Mouse (Mus musculus): Measurements from ENCODE around the gene Pcyt2. TPM values are rescaled to one million over a fixed set of nuclear protein-coding genes. Genes with fewer than 3 reads are reported as not detected.

The Pcyt2 gene
- polyA plus RNA-seq, 1 experiment from 2014 or later, result 167 TPM

DNA sequence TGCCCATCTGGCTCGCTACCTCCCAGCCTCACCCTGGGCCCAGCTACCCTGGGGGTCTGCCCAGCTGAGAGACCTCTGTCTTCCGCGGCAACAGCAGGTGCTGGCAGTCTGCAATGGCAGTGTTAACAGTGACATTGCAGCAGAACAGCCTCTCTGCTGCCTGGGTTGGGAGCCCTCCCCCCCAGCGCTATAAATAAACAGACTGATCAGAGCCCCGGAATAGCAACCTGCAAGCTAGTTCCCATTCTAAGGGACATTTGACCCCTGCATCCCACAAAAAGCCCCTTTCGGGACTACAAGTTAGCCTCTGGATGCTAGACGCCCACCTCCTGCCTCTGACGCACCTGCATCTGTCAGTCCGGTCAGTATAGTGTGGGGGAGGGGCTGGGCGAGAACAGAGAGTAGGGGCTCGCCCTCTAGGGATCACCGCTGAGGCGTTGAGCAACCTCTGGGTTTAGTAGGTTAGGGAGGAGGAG, 30.3 kb upstream of the Pcyt2 start, which contains the start of gene Myadml2:
Myadml2 (minus strand) TSS at position 158 of the 476 bp plus-strand sequence.
- H3K36me3 ChIP-seq, result no peaks in the 10 kb centered on the region
- no peak within 1 kb of the TSS for H3K9ac ChIP-seq (replicated peaks)
- H3K27me3 ChIP-seq, result 0 out of 2 replicates have a peak, but pooled peaks cover 8% of the 10 kb centered on the region
- H3K27ac ChIP-seq (replicated peaks), result no peak within 1 kb of the TSS
- no peaks in the 10 kb centered on the region for H3K9me3 ChIP-seq
- 7% methylated on average over 13 of the region's 13 CpGs for WGBS
- peaks cover 13% of the 10 kb centered on the region for H3K4me1 ChIP-seq
- peak within 1 kb of the TSS; percentile 27 for H3K4me2 ChIP-seq (replicated peaks)
- H3K4me3 ChIP-seq, result peak within 1 kb of the TSS; percentile 18
- no peak for ATAC-seq (replicated peaks)

DNA sequence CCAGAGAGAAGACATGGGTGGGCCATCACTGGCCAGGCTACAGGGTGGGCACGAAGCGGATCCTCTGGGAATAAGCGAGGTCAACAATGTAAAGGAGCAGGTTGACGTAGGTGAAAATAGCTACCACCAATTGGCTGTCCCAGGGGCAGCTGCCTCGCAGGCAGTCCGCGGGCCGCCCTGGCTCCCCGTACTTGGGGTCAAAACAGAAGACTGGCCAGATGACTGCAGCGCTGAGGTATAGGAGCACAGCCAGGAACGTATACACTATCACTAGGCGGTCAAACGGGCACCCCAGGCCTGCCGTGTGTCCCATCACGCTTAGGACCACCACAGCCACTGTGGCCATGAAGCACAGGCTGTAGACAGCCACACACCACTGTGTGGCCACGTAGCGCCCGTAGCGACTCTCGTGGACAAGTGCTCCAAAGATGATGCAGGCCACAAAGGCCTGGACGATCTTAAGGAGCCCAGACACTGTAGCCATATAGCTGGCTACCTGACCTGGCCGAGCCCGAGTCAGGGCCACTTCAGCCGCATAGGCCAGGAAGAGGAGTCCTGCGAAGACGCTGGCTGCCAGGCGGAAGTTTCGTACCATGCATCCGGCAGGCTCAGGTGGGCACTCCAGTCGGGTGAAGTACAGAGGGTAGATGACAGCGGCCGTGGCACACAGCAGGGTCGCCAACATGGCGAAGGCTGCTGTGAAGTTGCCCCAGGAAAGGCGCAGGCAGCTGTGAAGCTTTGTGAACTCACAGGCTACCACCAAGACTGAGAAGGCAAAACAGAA, 29.5 kb upstream of the Pcyt2 start:
- H3K9me3 ChIP-seq, result no peaks in the 10 kb centered on the region
- no peak for ATAC-seq (replicated peaks)
- H3K4me3 ChIP-seq, result no peak overlapping the region
- H3K4me2 ChIP-seq (replicated peaks), result no peak overlapping the region
- H3K27me3 ChIP-seq, result 0 out of 2 replicates have a peak, but pooled peaks cover 12% of the 10 kb centered on the region
- H3K27ac ChIP-seq (replicated peaks), result no peak overlapping the region
- H3K9ac ChIP-seq (replicated peaks), result no peak overlapping the region
- 82% methylated on average over 35 of the region's 35 CpGs for WGBS
- no peaks in the 10 kb centered on the region for H3K36me3 ChIP-seq
- H3K4me1 ChIP-seq, result peaks cover 20% of the 10 kb centered on the region

DNA sequence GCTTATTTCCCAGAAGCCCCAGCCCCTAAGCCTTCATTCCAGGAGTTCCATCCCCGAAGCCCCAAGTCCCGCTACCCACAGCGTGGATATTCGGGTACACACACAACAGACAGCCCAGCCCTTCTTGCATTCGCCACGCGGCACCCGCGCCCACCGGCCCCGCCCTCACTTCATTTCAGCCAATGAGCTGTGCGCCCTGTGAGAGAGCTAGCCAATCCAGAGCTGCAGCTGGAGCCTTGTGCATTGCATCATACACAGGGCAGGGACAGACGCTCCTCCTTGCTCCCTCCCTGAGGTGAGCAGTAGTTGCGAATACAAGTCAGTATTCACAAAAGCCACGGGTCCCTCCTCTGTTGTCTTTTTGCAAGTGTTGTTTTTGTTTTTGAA, 25.9 kb upstream of the Pcyt2 start, which contains the start of gene Pycr1:
Pycr1 (minus strand) TSS at position 169 of the 387 bp plus-strand sequence.
- Histone ChIP-seq H3K9me3 (no peaks in the 10 kb centered on the region), H3K27me3 (0 out of 2 replicates have a peak, but pooled peaks cover 5% of the 10 kb centered on the region), H3K4me3 (peak within 1 kb of the TSS; percentile 51), H3K27ac (replicated peaks) (peak within 1 kb of the TSS; percentile 47; the same call in 1 of the 2 replicates), H3K4me1 (peaks cover 20% of the 10 kb centered on the region), H3K4me2 (replicated peaks) (peak within 1 kb of the TSS; percentile 89), H3K36me3 (no peaks in the 10 kb centered on the region), H3K9ac (replicated peaks) (peak within 1 kb of the TSS; percentile 65)
- peak; percentile 100 for ATAC-seq (replicated peaks)
- under 1% methylated on average over 15 of the region's 15 CpGs for WGBS

DNA sequence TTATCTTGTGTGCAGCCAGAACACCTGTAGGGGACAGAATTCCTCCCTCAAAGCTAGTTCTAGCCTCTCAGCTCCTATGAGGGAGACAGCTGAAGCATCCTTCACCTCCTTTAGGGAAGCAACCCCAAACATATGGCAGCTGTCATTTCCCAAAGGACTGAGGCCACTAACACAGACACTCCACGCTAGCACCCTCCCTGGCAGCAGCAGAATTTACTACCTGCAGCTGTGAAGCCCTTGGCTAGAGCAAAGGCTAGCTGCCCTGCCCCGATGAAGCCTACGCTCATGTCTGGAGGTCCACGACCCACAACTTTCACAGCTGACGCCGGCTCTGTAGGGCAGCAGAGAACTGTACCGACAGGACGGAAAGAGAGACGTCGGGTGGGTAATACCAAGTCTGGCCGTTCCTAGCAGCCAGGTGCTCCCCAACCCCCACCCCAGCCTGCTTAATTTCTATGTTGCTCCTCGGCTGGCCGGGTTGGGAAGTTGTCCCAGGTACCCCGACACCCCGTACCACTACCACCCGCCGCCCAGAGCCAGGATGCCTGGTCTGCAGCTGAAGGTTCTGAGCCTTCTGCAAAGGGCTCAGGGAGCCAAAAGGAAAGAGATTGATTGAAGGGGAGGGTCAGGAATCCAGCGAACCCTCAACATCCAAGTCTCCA, 25.3 kb upstream of the Pcyt2 start:
- 0 out of 2 replicates have a peak, but pooled peaks cover 5% of the 10 kb centered on the region for H3K27me3 ChIP-seq
- peak overlapping the region; percentile 47; the same call in 1 of the 2 replicates for H3K27ac ChIP-seq (replicated peaks)
- no peaks in the 10 kb centered on the region for H3K9me3 ChIP-seq
- no peaks in the 10 kb centered on the region for H3K36me3 ChIP-seq
- peak; percentile 69 for ATAC-seq (replicated peaks)
- H3K4me3 ChIP-seq, result peak overlapping the region; percentile 51
- peak overlapping the region; percentile 89 for H3K4me2 ChIP-seq (replicated peaks)
- peak overlapping the region; percentile 65 for H3K9ac ChIP-seq (replicated peaks)
- 2% methylated on average over 18 of the region's 18 CpGs for WGBS
- H3K4me1 ChIP-seq, result peaks cover 17% of the 10 kb centered on the region

DNA sequence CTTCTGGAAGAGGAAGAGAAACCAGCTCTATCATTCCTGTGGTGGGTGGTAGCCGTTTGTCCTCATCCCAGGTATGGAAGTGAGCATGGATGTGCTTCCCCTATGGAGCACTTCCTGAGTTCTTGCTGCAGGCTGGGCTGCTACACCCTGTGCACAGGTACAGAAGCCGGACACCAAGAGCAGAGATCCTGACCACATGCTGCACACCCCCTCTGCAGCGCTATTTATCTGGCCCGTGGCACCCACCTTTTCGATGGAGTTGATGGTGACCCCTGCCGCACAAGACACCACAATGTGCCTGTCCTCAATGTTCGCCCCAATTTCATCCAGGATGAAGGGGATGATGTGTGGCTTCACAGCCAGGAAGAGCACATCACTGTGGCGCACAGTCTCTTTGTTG, 24.1 kb upstream of the Pcyt2 start:
- no peaks in the 10 kb centered on the region for H3K9me3 ChIP-seq
- 0 out of 2 replicates have a peak, but pooled peaks cover 5% of the 10 kb centered on the region for H3K27me3 ChIP-seq
- H3K4me3 ChIP-seq, result no peak overlapping the region
- ATAC-seq (replicated peaks), result no peak
- WGBS, result 94% methylated on average over 8 of the region's 8 CpGs
- no peak overlapping the region for H3K9ac ChIP-seq (replicated peaks)
- H3K36me3 ChIP-seq, result no peaks in the 10 kb centered on the region
- no peak overlapping the region for H3K27ac ChIP-seq (replicated peaks)
- peaks cover 14% of the 10 kb centered on the region for H3K4me1 ChIP-seq
- no peak overlapping the region for H3K4me2 ChIP-seq (replicated peaks)

DNA sequence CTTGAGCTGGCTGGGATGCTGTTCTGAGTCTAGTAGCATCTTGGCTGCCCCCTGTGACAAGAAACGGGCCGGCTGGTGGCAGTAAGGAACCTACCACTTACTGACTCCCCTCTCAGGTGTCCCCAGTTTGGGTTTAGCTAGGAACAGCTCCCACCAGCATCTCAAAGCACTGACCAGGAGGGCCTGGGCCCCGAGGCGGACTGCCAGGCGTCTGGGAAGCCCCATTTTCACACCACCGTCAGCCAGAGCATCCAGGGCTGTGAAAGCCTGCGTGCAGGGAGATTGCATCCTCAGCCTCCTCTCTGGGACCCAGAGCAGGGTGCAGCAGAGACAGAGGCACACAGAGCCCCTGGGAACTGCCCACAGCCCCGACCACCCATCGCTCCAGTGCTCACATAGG, 23.5 kb upstream of the Pcyt2 start:
- H3K4me3 ChIP-seq, result no peak overlapping the region
- 0 out of 2 replicates have a peak, but pooled peaks cover 5% of the 10 kb centered on the region for H3K27me3 ChIP-seq
- ATAC-seq (replicated peaks), result no peak
- no peaks in the 10 kb centered on the region for H3K36me3 ChIP-seq
- H3K9ac ChIP-seq (replicated peaks), result no peak overlapping the region
- H3K27ac ChIP-seq (replicated peaks), result no peak overlapping the region
- peaks cover 14% of the 10 kb centered on the region for H3K4me1 ChIP-seq
- H3K9me3 ChIP-seq, result no peaks in the 10 kb centered on the region
- WGBS, result 64% methylated on average over 9 of the region's 9 CpGs
- H3K4me2 ChIP-seq (replicated peaks), result no peak overlapping the region

DNA sequence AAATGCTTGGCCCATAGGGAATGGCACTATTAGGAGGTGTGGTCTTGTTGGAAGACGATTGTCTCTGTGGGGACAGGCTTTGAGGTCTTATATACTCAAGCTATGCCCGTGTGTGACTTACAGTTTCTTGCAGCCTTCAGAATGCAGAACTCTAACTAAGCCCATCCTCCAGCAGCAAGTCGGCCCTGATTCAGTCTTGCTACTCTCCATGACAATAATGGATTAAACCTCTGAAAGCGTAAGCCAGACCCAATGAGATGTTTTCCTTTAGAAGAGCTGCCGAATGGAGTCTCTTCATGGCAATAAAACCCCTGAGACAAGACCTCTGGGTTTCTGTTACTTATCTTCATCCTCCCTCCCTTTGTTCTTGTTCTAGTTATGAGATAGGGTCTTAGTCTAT, 17.1 kb upstream of the Pcyt2 start:
- H3K4me2 ChIP-seq (replicated peaks), result no peak overlapping the region
- 81% methylated on average over 5 of the region's 5 CpGs for WGBS
- ATAC-seq (replicated peaks), result no peak
- H3K9me3 ChIP-seq, result no peaks in the 10 kb centered on the region
- H3K9ac ChIP-seq (replicated peaks), result no peak overlapping the region
- peaks cover 32% of the 10 kb centered on the region for H3K4me1 ChIP-seq
- no peaks in the 10 kb centered on the region for H3K27me3 ChIP-seq
- no peaks in the 10 kb centered on the region for H3K36me3 ChIP-seq
- no peak overlapping the region for H3K4me3 ChIP-seq
- no peak overlapping the region for H3K27ac ChIP-seq (replicated peaks)

DNA sequence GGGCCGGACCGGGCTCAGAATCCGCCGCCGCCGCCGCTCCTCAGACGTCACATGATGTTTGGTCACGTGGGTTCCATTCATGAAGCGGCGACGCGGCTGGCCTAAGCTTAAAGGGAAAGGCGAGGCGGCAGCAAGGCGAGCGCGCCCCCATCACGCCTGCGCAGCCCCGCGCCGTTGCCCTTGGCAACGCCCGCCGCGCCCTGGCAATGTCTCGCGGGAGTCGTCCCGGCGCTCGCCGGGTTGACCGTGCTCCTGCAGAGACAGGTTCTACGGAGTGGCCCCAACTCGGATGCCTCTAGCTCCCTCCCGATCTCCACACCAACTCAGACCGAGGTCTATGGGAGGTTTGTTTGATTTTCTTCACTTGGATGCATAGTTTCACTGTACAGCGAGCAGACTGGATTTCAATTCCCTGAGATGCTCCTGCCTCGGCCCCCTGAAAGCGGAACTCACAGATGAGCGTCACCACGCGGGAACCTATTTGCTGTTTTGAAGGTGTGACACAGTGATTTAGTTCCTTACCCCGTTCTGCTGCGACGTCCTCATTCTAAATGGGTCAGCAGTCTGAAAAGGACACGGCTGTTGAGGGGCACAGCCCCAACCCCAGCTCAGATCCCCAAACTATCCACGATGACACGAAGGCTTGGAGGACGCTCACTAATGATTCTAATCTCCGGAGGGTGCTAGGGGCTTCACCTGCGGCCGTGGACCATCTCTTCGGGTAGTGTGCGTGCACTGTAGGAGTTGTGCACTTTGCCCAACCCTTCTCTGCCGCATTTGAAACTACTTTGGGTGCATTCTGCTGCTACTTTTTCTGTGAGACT, 16.0 kb upstream of the Pcyt2 start, which contains the start of gene Mafg:
Mafg (minus strand) TSS at position 81 of the 824 bp plus-strand sequence.
- peak within 1 kb of the TSS; percentile 58 for H3K4me3 ChIP-seq
- H3K27me3 ChIP-seq, result no peaks in the 10 kb centered on the region
- H3K4me1 ChIP-seq, result peaks cover 35% of the 10 kb centered on the region
- H3K9ac ChIP-seq (replicated peaks), result peak within 1 kb of the TSS; percentile 62
- H3K27ac ChIP-seq (replicated peaks), result peak within 1 kb of the TSS; percentile 76
- peak; percentile 93 for ATAC-seq (replicated peaks)
- 11% methylated on average over 58 of the region's 58 CpGs for WGBS
- peaks cover 7% of the 10 kb centered on the region for H3K36me3 ChIP-seq
- H3K4me2 ChIP-seq (replicated peaks), result peak within 1 kb of the TSS; percentile 90
- H3K9me3 ChIP-seq, result no peaks in the 10 kb centered on the region

DNA sequence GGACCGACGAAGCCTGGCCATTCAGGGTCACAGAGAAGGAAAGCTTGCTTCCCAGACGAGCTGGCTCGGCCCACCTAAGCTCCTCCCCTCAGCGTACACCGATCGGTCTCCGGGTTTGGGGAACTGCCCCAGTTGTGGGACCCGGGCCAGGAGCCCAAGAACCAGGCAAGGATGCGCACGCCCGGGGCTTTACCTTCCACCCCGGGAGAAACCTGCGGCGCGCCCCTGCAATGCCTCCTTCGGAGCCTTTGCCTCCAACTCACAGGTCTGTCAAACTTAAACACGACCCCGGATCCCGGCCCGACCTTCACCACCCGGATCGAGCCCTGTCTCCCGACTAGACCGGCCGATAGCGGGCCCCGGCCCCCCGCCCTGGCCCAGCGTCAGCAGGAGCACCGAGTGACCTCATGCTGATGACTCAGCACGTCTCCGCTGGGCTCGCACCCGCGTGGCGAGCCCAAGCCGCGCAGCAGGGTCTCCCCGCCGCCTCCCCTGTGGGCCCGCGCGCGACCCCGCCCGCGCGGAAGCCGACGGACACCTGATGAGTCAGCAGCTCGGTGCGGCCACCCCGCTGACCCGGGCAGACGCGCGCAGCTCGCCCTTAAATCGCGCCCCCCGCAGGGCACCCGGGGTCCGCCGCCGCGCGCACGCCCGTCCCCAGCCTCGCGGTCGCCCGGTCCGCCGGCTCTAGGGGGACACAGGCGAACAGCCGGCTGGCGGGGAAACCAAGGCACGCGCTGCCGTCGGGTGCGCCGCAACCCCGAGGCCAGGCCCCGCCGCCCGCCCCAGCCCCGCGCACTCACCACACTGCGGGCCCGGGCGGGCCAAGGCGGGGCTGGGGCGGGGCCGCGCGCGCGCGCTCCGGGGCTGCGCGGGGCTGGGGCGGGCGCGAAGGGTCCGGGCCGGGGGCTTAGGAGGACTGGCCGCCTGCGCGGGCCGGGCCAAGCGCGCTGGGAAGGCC, 15.1 kb upstream of the Pcyt2 start:
- Histone ChIP-seq H3K27ac (replicated peaks) (peak overlapping the region; percentile 76), H3K9ac (replicated peaks) (peak overlapping the region; percentile 62), H3K4me1 (peaks cover 35% of the 10 kb centered on the region), H3K27me3 (no peaks in the 10 kb centered on the region), H3K36me3 (peaks cover 10% of the 10 kb centered on the region), H3K4me3 (peak overlapping the region; percentile 58), H3K4me2 (replicated peaks) (peak overlapping the region; percentile 90), H3K9me3 (no peaks in the 10 kb centered on the region)
- under 1% methylated on average over 106 of the region's 116 CpGs for WGBS
- ATAC-seq (replicated peaks), result peak; percentile 88

DNA sequence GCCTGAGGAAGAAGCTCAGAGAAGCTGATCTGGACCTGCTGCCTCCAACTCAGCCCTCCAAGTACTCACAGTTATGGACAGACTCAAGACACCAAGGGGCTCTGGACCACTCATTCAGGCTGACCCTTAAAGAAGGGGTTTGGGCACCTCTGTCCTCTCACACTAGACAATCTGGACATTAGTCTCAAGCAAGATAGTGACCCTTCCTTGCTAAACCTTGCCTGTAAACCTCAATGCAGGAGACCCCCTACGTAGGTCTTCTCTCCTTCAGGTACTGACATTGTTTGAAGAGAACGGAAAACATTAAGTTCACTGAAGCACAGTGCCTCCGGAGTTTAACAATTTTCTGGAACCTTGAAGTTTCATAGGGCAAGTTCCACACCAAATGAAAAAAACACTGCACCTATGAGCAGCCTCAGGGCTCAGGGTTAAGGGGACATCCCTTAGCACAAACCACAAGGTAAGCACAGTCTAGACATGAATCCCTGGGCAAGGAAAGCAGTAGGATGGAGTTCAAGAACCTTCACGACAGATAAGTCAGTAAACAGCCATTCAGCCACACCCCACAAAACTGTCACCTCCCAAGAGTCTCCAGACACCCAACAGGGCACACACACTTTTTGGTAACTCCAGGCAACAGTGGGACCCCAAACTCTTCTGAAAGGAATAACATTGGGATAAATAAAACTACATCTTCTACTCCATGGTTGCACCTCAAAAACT, 14.2 kb upstream of the Pcyt2 start:
- H3K27ac ChIP-seq (replicated peaks), result no peak overlapping the region
- H3K4me1 ChIP-seq, result peaks cover 35% of the 10 kb centered on the region
- peak overlapping the region; percentile 62 for H3K9ac ChIP-seq (replicated peaks)
- H3K4me3 ChIP-seq, result peak overlapping the region; percentile 58
- WGBS, result 67% methylated on average over 4 of the region's 4 CpGs
- peaks cover 17% of the 10 kb centered on the region for H3K36me3 ChIP-seq
- H3K27me3 ChIP-seq, result no peaks in the 10 kb centered on the region
- ATAC-seq (replicated peaks), result no peak
- H3K9me3 ChIP-seq, result no peaks in the 10 kb centered on the region
- peak overlapping the region; percentile 90 for H3K4me2 ChIP-seq (replicated peaks)

Data from forebrain, embryonic 15.5 days (tissue).